Mouse (Mus musculus): ENCODE data around the gene Zfp760.
"Not testable (repeated sequence)": the region's sequence is repeated elsewhere in the genome, so short reads cannot be mapped to it uniquely, and the experiment has no call there.

DNA sequence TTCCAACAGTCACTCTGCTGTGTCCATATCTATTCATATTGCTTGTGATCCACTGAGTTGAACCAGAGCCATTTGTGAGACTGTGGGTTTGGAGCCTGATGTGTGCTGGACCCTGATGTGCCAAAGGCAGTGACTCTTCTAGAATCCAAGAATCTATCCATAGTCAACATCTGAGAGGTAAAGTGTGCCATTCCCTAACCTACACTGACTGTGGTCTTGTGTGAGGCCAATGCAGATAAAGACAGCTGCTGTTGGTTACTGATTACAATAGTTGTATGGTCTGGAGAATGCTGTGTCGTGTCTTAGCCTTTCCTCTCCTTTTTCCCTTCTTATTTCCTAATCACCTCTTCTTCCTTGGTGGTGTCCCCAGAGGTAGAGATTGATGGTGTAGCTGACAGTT is 28.7 kb upstream of the Zfp760 start:
- TF ChIP-seq POLR2A (IDR thresholded peaks at IDR 0.05; ENCODE audit: control insufficient read depth in 1 of 2, insufficient read depth in 1 of 2, low read depth in 1 of 2, low read length in 2 of 2, poor library complexity in 1 of 2); CTCF (IDR thresholded peaks at IDR 0.05 in 2 of 3, conservative IDR thresholded peaks at IDR 0.05 in 1 of 3; ENCODE audit: control insufficient read depth in 1 of 3, insufficient read depth in 1 of 3, low read depth in 2 of 3, low read length in 3 of 3, poor library complexity in 1 of 3, severe bottlenecking in 1 of 3); ZMIZ1 (IDR thresholded peaks at IDR 0.05; ENCODE audit: low read depth, low read length); MAFK (IDR thresholded peaks at IDR 0.05; ENCODE audit: borderline replicate concordance, low read depth, low read length): not testable (repeated sequence)
